Mouse (Mus musculus) bone marrow, adult 2 months (tissue): Measurements from ENCODE around the gene Armcx4. TPM values are rescaled to one million over a fixed set of nuclear protein-coding genes. Genes with fewer than 3 reads are reported as not detected.
A peak's percentile ranks its signal among the peaks of the same experiment; 100 is the strongest.

ENCODE experiments used
- H3K27ac ChIP-seq: fragments of 200-500 bp; 2 replicates; pipeline ENCODE4 v1.5.1; 2012; ENCODE audit warnings: low read depth, mild to moderate bottlenecking, control low read depth, inconsistent platforms, low read length; ENCODE audit not compliant: control insufficient read depth, poor library complexity, insufficient read depth
- H3K4me1 ChIP-seq: fragments of 200-500 bp; 2 replicates; pipeline ENCODE4 v1.6.1; 2011; ENCODE audit warnings: low read length; ENCODE audit not compliant: control insufficient read depth, insufficient read depth
- H3K4me3 ChIP-seq: fragments of 200-500 bp; replicated peaks from 2 replicates; pipeline ENCODE3; 2011; ENCODE audit warnings: mild to moderate bottlenecking, low read depth, low read length, control low read depth; ENCODE audit not compliant: control insufficient read depth
- CTCF ChIP-seq: fragments of 200-500 bp; IDR thresholded peaks from 2 replicates; pipeline ENCODE4 v1.5.1; 2011; ENCODE audit warnings: low read length, control low read depth; ENCODE audit not compliant: control insufficient read depth, insufficient read depth
- POLR2A ChIP-seq: fragments of 200-500 bp; IDR thresholded peaks from 2 replicates; pipeline ENCODE4 v1.6.1; 2011; ENCODE audit warnings: low read depth, mild to moderate bottlenecking, control low read depth, low read length, borderline replicate concordance; ENCODE audit not compliant: control insufficient read depth
- WGBS: fragments of 180-500 bp; shearing (Covaris S2); methylation state at CpG from one replicate; pipeline ENCODE4 v1.1.7; 2018; 5-methylcytosine and 5-hydroxymethylcytosine counted together
- polyA plus RNA-seq: library from polyadenylated mRNA; stranded (reverse); fragments of >200 nt; gene quantifications from 2 replicates; pipeline ENCODE4 v1.2.4, GENCODE M21; 2011; ENCODE audit warnings: low replicate concordance; ENCODE audit not compliant: missing spikeins, insufficient read depth, insufficient read length

Gene Armcx4
- polyA plus RNA-seq, result 1.2 and 2.5 TPM in 2 replicates

DNA sequence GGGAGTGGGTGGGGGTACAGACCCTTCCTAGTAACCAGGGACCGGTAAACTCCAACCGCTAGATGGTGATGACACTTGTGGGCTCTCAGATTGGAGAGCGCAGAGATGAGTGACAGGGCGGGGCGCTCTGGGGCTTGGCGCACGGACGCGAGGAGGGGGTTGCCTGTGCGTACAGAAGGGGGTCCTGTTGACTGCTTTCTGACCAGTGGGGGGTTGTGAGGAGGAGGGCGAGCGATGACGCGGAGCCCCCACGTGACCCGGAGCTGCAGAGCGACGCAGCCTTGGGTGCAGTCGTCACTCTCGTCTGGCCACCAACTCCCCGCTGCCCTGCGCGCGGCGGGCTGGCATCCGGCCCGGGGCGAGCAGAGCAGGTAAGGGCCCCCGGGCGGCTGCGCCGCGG is at the start of gene Armcx4:
Gene Armcx4 (plus strand): TSS at position 253 of the 400 bp plus-strand sequence.
- 11% methylated on average over 33 of the region's 33 CpGs for WGBS
- TF ChIP-seq POLR2A (no peak), CTCF (no peak)
- peak within 1 kb of the TSS; percentile 52 for H3K4me3 ChIP-seq
- H3K27ac ChIP-seq, result no peak within 1 kb of the TSS
- no peaks in the 10 kb centered on the region for H3K4me1 ChIP-seq

DNA sequence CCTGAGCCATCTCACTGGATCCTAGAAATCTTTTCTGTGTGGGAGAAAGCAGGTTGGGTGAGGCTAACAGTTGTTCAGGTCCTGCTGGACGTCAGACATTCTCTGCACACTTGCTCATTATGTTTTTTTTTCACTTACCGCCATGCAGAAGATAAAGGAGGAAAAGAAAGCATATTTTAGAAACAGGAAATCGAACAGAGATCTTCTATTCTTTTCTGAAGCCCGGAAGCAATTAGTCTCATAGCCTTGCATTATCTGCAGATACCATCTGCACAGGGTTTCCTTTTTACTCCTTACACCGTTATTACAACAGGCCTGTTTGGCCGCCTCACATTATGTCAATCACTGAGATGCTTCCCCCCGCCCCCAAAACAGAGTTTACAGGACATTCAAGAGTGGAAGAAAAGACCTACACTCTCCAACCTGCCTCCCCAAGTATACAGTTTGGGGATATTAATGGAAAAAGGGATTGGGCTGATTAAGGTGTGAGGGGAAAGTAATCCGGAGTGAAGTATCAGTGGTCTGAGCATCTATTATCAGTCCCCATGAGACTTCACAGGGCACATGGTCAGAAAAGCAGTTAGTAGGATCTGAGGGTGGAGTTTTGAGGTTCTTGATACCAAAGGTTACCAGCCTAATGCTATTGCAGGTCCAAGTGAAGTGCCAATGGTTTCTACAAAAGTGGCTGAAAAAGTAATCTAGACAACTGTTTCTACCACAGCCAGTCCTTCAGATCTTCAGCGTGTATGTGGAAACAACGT is 45.1 kb upstream of the Armcx4 start:
- no peak for TF ChIP-seq CTCF
- no peak for TF ChIP-seq POLR2A
- 17% methylated on average over 10 of the region's 10 CpGs for WGBS
- Histone ChIP-seq H3K27ac (no peak overlapping the region), H3K4me1 (no peaks in the 10 kb centered on the region), H3K4me3 (no peak overlapping the region)

DNA sequence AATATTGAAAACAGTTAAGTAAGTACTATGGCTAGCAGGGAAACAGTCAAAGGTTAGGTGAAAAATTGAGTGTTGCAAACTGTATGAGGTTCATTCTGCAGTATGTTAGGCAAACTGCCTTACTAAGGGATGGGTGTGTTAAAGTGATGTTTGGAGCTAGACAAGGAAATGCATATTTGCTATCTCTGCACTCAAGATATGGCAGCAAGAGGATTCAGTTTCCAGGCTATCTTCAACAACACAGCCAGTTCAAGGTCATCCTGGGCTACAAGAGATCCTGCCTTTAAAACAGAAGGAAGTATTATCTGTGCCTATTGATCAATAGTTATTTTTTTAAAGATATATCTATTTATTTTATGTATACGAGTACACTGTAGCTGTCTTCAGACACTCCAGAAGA is 40.0 kb upstream of the Armcx4 start:
- WGBS, result 65% methylated on average over 1 of the region's 1 CpGs

DNA sequence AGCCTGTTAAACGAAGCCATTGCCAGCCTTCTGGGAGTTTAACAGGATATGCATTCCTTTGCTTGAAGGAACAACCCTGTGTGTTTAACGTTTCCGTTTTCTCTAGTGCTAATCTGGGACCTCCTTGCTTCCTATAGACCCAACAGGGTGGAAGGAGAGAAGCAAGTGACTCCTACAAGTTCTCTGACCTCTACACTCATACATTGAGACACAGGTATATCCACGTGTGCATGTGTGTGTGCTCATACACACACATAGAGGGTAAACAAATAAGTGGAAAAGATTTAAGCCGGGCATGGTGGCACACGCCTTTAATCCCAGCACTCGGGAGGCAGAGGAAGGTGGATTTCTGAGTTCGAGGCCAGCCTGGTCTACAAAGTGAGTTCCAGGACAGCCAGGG is 38.9 kb upstream of the Armcx4 start:
- no peak overlapping the region for H3K27ac ChIP-seq
- H3K4me1 ChIP-seq, result no peaks in the 10 kb centered on the region
- no peak overlapping the region for H3K4me3 ChIP-seq
- TF ChIP-seq POLR2A (no peak), CTCF (no peak)
- WGBS, result 57% methylated on average over 8 of the region's 8 CpGs

More for the DNA sequence above, 40.0 kb upstream of the Armcx4 start:
- Histone ChIP-seq H3K4me3 (no peak overlapping the region), H3K4me1 (no peaks in the 10 kb centered on the region), H3K27ac (no peak overlapping the region)
- TF ChIP-seq CTCF (no peak), POLR2A (no peak)

DNA sequence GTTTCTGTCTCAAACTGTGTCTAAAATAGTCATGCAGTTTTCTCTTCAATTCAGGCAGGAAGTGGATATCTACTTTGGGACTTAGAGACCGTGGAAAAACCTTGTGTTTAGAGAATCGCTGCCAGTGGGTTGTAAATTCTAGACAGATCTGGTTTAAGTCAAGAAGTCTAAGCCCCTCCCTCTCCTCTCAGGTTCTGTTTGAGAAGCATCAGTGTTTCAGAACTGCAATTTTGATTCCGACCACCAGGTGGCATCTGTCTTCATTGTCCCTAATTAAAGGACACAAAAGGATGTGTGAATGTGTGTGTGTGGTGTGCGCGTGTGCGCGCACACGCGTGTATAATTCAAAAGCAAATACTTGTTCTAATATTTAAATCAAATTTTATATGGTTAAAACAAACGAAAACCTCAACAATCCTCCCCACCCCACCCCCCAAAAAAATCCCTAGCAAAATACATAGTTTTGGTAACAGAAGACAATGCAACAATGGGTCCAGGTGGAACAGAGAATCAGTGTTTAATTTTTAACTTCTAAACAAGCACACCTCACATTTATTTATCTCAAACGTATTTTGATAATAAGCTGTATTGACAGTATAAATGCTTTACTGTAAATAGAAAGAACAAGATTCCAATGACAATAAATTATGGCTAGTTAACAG is 38.2 kb upstream of the Armcx4 start:
- TF ChIP-seq POLR2A (no peak), CTCF (no peak)
- H3K4me3 ChIP-seq, result no peak overlapping the region
- H3K27ac ChIP-seq, result no peak overlapping the region
- whole genome bisulfite sequencing, result 14% methylated on average over 11 of the region's 11 CpGs
- no peaks in the 10 kb centered on the region for H3K4me1 ChIP-seq

DNA sequence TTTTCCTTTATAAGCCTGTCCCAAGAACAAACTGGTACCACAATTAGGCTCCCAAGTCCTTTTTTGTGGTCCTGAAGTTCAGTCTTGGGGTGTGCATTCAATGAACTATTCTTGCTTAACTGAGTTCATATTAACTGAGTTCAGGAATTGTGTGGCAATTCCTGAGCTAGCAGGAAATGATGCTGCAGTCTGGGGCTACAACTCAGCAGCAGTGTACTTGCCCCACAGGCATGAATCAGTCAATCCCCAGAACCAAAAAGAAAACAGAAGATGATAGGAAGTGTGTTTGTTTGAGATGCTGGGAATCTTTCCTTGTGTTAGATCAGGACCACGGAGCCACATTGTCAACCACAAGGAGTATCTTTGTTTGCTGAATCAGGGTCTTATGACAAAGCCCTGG is 34.3 kb upstream of the Armcx4 start:
- 21% methylated on average over 1 of the region's 1 CpGs for WGBS

DNA sequence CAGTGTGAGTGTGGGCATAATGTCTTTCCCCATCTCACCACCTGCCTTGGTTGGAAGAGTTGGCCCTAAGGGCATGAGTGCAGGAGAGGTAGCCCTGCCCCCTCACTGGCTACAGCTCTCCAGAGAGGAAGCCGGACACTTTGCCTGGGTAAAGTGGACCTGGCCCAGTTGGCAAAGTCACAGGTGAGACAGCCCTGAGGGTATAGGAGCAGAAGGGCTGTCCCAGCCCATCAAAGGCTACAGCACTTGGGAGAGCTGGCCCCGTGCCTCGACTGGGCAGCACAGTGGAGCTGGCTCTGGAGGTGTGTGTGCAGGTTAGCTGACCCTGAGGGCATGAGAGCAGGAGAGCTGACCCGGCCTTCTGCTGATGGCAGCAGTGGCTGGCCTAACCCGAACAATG is 24.7 kb upstream of the Armcx4 start:
- TF ChIP-seq POLR2A (no peak), CTCF (no peak)
- H3K4me1 ChIP-seq, result no peaks in the 10 kb centered on the region
- no peak overlapping the region for H3K4me3 ChIP-seq
- WGBS, result 90% methylated on average over 5 of the region's 5 CpGs
- H3K27ac ChIP-seq, result no peak overlapping the region

More for the DNA sequence above, 34.3 kb upstream of the Armcx4 start:
- no peak overlapping the region for H3K27ac ChIP-seq
- TF ChIP-seq POLR2A (no peak), CTCF (no peak)
- no peaks in the 10 kb centered on the region for H3K4me1 ChIP-seq
- no peak overlapping the region for H3K4me3 ChIP-seq

DNA sequence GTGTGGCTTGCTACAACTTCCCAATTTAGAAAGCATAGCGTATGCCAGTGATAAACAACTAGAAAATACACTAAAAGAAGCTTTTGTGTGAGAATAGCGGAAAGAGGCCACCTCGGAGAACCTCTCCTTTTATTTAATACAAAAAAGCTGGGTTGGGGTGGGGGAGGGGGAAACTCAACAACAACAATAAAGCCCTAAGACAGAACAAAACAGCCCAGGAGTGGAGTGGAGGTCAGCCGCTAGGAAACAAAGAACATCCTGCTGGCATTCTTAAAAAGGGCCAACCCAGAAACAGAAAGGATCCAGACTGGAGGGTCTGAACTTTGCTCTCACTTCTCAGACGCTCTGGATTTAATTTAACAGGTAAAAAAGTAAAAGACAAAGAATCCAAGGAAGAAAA is 11.3 kb upstream of the Armcx4 start:
- no peak overlapping the region for H3K27ac ChIP-seq
- H3K4me1 ChIP-seq, result no peaks in the 10 kb centered on the region
- TF ChIP-seq POLR2A, result no peak
- no peak overlapping the region for H3K4me3 ChIP-seq
- WGBS, result 76% methylated on average over 5 of the region's 5 CpGs

DNA sequence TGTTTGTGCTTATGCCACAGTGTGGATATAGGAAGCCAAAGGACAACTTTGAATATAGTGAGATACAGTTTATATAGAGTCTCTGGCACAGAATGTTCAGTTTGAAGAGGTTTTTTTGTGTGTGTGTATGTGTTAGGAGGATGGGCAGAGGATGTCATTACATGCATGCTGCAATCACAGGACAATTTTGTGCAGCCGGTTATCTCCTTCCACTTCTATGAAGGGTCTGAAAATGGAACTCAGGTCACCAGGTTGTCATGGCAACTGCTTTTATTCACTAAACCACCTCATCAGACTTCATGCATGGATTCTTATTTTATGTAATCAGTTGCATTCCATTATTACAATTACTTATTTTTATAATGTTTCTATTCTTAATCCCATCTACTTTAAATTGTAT is 10.4 kb upstream of the Armcx4 start:
- TF ChIP-seq CTCF (no peak), POLR2A (no peak)
- H3K4me3 ChIP-seq, result no peak overlapping the region
- WGBS, result 71% methylated on average over 1 of the region's 1 CpGs
- no peaks in the 10 kb centered on the region for H3K4me1 ChIP-seq
- H3K27ac ChIP-seq, result no peak overlapping the region

DNA sequence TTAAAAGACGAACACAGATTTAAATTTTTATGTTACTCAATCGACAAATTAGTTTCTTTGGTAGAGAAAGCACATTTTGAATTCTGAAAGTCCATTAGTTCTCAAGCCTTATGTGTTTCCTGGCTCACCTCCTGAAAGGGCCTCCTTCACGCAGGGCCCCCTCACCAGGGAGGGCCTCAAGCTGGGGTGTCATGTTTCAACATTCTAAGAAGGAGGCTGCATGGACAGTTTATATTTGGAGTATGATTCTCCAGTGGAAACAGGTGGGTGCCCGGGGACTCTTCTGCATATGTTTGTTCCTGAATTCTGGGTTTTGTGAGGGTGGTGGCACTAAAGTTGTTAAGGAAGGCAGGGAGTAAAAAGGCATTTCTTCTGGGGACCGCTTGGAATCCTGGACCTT is 1.4 kb upstream of the Armcx4 start:
- TF ChIP-seq POLR2A, result no peak
- no peak for TF ChIP-seq CTCF
- H3K4me3 ChIP-seq, result no peak overlapping the region
- no peaks in the 10 kb centered on the region for H3K4me1 ChIP-seq
- 61% methylated on average over 5 of the region's 5 CpGs for WGBS
- no peak overlapping the region for H3K27ac ChIP-seq
